Mouse (Mus musculus) liver, embryonic 13.5 days (tissue): ENCODE measurements at regions not wholly inside any gene's neighbourhood (a gene's known extent, or its start where the extent isn't known, plus 50 kb on each side); places are given as distances from the start of the nearest gene placed in this dataset.

Experiments used
- ATAC-seq: fragments of 200-750 bp; cut with Nextera tagmentation; 2 replicates; pipeline ENCODE4 v1.8.0; 2017; ENCODE audit warnings: low read depth, mild to moderate bottlenecking, moderate number of reproducible peaks, moderate library complexity
- DNase-seq: peaks from one replicate; pipeline ENCODE4 v3.0.0; 2022
- H3K27ac ChIP-seq: fragments of 300-500 bp; sonication (generic); 2 replicates; pipeline ENCODE4 v1.5.1; 2015; ENCODE audit warnings: moderate library complexity, mild to moderate bottlenecking, inconsistent platforms
- H3K27me3 ChIP-seq: fragments of 300-500 bp; sonication (generic); 2 replicates; pipeline ENCODE4 v1.6.1; 2015; ENCODE audit warnings: mild to moderate bottlenecking, inconsistent platforms
- H3K36me3 ChIP-seq: fragments of 300-500 bp; sonication (generic); 2 replicates; pipeline ENCODE4 v1.6.1; 2015; ENCODE audit warnings: mild to moderate bottlenecking, inconsistent platforms
- H3K4me1 ChIP-seq: fragments of 300-500 bp; sonication (generic); replicated peaks from 2 replicates; pipeline ENCODE4 v1.6.1; 2015; ENCODE audit warnings: inconsistent platforms
- H3K4me2 ChIP-seq: fragments of 300-500 bp; sonication (generic); 2 replicates; pipeline ENCODE4 v1.6.1; 2015; ENCODE audit warnings: inconsistent platforms, mild to moderate bottlenecking, moderate library complexity
- H3K4me3 ChIP-seq: fragments of 300-500 bp; sonication (generic); replicated peaks from 2 replicates; pipeline ENCODE4 v1.5.1; 2015; ENCODE audit warnings: mild to moderate bottlenecking, inconsistent platforms
- H3K9ac ChIP-seq: fragments of 300-500 bp; sonication (generic); 2 replicates; pipeline ENCODE4 v1.6.1; 2015; ENCODE audit warnings: mild to moderate bottlenecking, inconsistent platforms
- H3K9me3 ChIP-seq: fragments of 300-500 bp; sonication (generic); replicated peaks from 2 replicates; pipeline ENCODE4 v1.6.1; 2016; ENCODE audit warnings: inconsistent platforms
- WGBS: fragments of 180-500 bp; shearing (Covaris S2); methylation state at CpG from one replicate; pipeline ENCODE4 v1.1.7; 2015; ENCODE audit not compliant: insufficient replicate concordance; 5-methylcytosine and 5-hydroxymethylcytosine counted together

DNA sequence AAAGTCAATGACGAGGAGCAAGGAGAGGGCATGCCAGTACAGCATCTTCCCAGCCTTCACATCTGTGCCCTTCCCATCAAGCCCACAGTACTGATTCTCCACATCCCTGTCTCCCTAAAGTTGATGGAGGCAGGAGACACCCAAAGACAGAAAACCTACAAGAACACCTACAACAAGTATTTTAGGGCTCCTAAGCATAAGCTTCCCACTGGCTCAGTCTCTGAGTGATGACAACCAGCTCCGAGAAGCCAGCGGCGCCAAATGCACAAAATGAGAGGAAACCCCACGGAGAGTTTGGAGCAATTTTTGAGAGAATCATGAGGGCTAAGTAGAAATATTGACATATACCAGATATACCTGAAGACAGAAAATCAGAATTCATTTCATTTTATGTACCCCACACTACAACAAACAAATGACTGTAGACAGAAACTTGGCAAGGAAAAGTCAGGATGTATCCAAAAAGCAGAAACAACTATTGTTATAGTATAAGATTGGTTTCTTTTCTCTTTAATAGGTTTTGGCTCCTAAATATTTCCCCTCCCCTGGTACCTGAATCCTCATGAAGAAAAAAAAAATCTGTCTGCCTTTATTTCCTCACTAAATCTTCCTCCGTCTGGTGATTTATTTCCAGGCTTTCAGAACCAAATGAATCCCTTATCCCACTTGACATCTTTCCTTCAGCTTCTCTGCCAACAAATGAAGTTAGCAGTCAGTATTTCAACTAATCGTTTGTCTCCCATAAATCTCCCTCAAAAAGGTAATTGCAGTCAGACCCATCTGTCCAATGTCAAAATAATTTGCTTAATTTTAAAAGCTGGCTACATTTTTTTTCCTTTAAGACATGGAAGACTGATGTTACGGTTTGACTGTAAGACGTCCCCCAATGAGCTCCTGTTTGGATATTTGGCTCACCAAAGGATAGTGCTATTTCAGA, 102.0 kb downstream of the Actbl2 start:
- Histone ChIP-seq H3K4me2 (no peak overlapping the region), H3K27me3 (no peaks in the 10 kb centered on the region), H3K27ac (no peak overlapping the region), H3K4me3 (no peak overlapping the region), H3K4me1 (no peaks in the 10 kb centered on the region), H3K9ac (no peak overlapping the region), H3K36me3 (no peaks in the 10 kb centered on the region), H3K9me3 (no peaks in the 10 kb centered on the region)
- ATAC-seq (no peak), DNase-seq (no peak)
- 72% methylated on average over 9 of the region's 9 CpGs for WGBS

DNA sequence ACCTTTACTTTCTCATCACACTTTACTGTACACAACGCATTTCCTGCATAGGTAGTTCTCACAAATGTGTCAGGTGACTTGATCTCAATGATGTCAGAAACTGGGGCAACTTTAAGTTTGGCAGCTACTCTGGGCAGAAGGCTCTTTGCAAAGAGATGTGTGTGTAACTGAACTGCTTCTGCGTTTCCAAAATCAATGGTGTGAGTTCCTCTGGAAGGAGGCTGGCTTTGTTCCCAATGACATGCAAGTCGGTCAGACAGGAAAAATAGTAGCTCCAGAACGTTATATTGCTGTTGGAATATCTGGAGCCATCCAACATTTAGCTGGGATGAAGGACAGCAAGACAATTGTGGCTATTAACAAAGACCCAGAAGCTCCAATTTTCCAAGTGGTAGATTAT, 106.6 kb downstream of the Actbl2 start:
- ATAC-seq (no peak), DNase-seq (no peak)
- Histone ChIP-seq H3K36me3 (no peaks in the 10 kb centered on the region), H3K4me3 (no peak overlapping the region), H3K27ac (no peak overlapping the region), H3K4me2 (no peak overlapping the region), H3K27me3 (no peaks in the 10 kb centered on the region), H3K9me3 (no peaks in the 10 kb centered on the region), H3K9ac (no peak overlapping the region), H3K4me1 (no peaks in the 10 kb centered on the region)
- WGBS: 58% methylated on average over 4 of the region's 4 CpGs

DNA sequence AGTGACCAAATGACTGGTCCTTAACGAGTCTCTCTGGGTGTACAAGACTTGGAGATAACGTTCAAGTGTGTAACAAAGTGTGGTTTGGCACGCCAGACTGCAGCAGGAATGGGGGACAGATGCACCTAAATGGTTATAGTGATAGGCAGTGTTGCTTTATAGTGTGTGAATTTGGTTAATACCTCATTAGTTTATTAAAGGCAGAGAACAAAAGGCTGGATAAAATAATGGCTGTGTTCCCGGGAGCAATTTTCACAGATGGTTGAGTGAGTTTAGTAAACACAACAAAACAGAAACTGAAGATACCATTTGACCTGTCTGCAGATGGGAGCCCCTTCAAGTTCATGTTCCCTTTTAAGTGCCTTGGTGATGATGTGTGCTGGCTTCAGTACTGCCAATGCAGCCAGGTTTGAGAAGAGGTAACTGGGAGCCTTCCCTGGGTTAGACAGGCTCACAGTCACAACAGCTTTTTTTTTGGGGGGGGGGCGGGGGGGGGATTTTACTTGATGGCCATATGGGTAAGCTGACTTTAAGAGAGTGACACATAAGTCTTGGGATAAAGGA, 108.4 kb downstream of the Actbl2 start:
- Histone ChIP-seq H3K4me1 (no peaks in the 10 kb centered on the region), H3K4me3 (no peak overlapping the region), H3K4me2 (no peak overlapping the region), H3K27ac (no peak overlapping the region), H3K9ac (no peak overlapping the region), H3K36me3 (no peaks in the 10 kb centered on the region), H3K9me3 (no peaks in the 10 kb centered on the region), H3K27me3 (no peaks in the 10 kb centered on the region)
- 48% methylated on average over 5 of the region's 5 CpGs for WGBS
- DNase-seq (no peak), ATAC-seq (no peak)

DNA sequence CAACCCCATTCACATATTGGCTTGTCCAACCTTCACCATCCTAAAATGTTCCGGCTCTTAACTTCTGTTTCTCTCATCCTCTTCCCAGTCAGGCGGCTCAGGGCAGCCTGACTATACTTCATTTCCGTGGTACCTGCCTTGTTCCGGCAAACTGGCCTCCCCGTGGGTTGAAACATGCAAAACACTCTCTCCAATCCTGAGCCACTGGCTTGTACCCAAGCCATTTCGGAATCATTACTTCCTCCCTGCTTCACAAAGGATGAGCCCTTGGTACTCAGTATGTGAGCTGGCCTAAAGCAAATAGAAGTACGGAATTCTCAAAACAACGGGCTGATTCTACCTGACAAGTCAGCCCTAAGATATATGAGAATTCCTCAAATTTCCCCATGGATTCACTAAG, 112.1 kb downstream of the Actbl2 start:
- no peak overlapping the region for H3K4me2 ChIP-seq
- H3K36me3 ChIP-seq: no peaks in the 10 kb centered on the region
- 73% methylated on average over 8 of the region's 8 CpGs for WGBS
- H3K4me3 ChIP-seq: no peak overlapping the region
- no peak overlapping the region for H3K27ac ChIP-seq
- no peak overlapping the region for H3K9ac ChIP-seq
- no peaks in the 10 kb centered on the region for H3K9me3 ChIP-seq
- DNase-seq (no peak), ATAC-seq (no peak)
- H3K27me3 ChIP-seq: no peaks in the 10 kb centered on the region
- no peaks in the 10 kb centered on the region for H3K4me1 ChIP-seq

DNA sequence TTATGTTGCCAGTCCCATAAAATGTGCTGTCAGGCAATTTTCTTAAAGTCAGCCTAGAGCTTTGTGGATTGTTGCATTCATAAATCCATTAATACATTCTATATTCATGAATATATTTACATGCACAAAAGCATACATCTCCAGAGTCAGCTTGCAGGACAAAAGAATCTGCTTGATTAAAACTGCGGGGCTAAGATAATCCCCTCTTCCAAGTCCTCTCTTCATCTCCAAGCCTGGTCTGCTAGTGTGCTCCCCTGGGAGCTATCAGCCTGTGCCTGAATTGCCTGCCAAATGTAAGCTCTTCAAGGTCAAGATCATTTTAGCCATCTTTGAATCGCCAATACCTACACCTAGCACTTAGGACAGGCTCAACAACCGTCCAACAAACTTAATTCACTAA, 112.8 kb downstream of the Actbl2 start:
- 46% methylated on average over 3 of the region's 3 CpGs for WGBS
- Histone ChIP-seq H3K9me3 (no peaks in the 10 kb centered on the region), H3K27ac (no peak overlapping the region), H3K4me3 (no peak overlapping the region), H3K9ac (no peak overlapping the region), H3K36me3 (no peaks in the 10 kb centered on the region), H3K27me3 (no peaks in the 10 kb centered on the region), H3K4me1 (no peaks in the 10 kb centered on the region), H3K4me2 (no peak overlapping the region)
- no peak for ATAC-seq
- DNase-seq: no peak

DNA sequence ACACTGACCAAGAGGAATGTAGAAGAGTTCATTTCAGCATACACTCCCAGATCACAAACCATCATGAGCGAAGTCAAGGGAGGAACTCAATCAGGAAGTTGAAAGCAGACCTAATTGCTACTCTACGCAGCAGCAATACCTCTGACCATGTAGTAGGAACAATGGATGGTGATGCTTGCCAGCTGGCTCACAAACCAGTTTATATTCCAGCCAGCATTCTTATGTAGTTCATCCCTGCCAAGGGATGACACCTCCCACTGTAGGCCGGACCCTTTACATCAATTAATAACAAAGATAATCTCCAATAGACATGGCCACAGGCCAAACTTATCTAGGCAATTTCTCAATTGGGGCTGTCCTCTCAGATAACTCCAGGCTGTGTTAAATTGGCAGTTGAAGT, 115.1 kb downstream of the Actbl2 start:
- 60% methylated on average over 3 of the region's 3 CpGs for WGBS
- DNase-seq (no peak), ATAC-seq (no peak)
- no peaks in the 10 kb centered on the region for H3K4me1 ChIP-seq
- no peak overlapping the region for H3K27ac ChIP-seq
- H3K9ac ChIP-seq: no peak overlapping the region
- H3K9me3 ChIP-seq: no peaks in the 10 kb centered on the region
- H3K36me3 ChIP-seq: no peaks in the 10 kb centered on the region
- H3K27me3 ChIP-seq: no peaks in the 10 kb centered on the region
- no peak overlapping the region for H3K4me3 ChIP-seq
- H3K4me2 ChIP-seq: no peak overlapping the region

DNA sequence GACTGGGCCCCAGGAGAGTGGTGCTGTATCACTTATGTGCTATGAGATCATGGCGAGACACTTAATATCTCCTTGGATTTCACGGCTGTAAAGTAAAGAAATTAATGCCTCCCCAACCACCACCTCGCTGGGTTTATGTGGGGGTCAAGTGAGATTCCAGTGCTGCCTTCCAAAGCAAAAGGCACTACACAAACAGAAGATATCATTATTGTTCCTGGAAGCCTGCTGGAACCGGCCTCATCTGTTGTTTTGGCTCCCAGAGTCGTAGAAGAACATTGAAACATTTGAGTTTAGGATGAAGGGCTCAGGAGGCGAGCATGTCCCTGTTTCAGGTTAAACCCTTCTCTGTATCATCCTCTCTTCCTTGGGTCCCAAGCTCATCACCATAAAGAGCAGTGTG, 116.6 kb downstream of the Gpbp1 start:
- Histone ChIP-seq H3K4me2 (no peak overlapping the region), H3K27me3 (no peaks in the 10 kb centered on the region), H3K4me3 (no peak overlapping the region), H3K9ac (no peak overlapping the region), H3K27ac (no peak overlapping the region), H3K4me1 (no peaks in the 10 kb centered on the region), H3K9me3 (no peaks in the 10 kb centered on the region), H3K36me3 (no peaks in the 10 kb centered on the region)
- 56% methylated on average over 6 of the region's 6 CpGs for WGBS
- ATAC-seq (no peak), DNase-seq (no peak)

DNA sequence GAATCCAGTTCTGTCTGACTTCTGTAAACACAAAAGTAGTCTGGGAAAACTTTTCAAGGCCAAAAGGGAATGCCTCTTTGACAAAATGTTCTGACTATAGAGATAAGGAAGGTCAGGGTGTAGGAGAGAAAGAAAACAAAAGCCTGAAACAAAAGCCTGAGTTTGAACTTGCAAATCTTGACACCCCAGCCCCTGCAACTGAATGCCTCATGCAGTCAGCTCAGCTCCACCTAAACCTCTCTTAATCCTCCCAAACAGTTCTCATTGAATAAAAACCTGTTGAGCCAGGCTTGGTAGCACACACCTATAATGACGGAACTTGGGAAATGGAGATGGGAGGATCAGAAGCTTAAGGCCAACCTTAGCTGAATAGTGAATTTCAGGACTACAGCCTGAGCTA, 116.1 kb downstream of the Gpbp1 start:
- no peaks in the 10 kb centered on the region for H3K4me1 ChIP-seq
- no peak overlapping the region for H3K27ac ChIP-seq
- no peaks in the 10 kb centered on the region for H3K36me3 ChIP-seq
- DNase-seq: no peak
- no peaks in the 10 kb centered on the region for H3K9me3 ChIP-seq
- no peak overlapping the region for H3K4me3 ChIP-seq
- ATAC-seq: no peak
- H3K9ac ChIP-seq: no peak overlapping the region
- H3K4me2 ChIP-seq: no peak overlapping the region
- 65% methylated on average over 1 of the region's 1 CpGs for WGBS
- no peaks in the 10 kb centered on the region for H3K27me3 ChIP-seq
